Mouse (Mus musculus) heart, postnatal 0 days (tissue): ENCODE results near the gene Tnk2. TPM values are rescaled to one million over a fixed set of nuclear protein-coding genes. Genes with fewer than 3 reads are reported as not detected.

Experiments
- ATAC-seq: fragments of 200-750 bp; cut with Nextera tagmentation; 2 replicates; pipeline ENCODE4 v1.8.0; 2017; ENCODE audit warnings: low read depth, moderate number of reproducible peaks, moderate library complexity; ENCODE audit not compliant: insufficient read depth
- DNase-seq: peaks from one replicate; pipeline ENCODE4 v3.0.0-alpha.2; 2016; ENCODE audit warnings: low spot score
- H3K27ac ChIP-seq: fragments of 300-500 bp; sonication (generic); 2 replicates; pipeline ENCODE4 v1.5.1; 2014; ENCODE audit warnings: low read depth, mild to moderate bottlenecking
- H3K27me3 ChIP-seq: fragments of 300-500 bp; sonication (generic); 2 replicates; pipeline ENCODE4 v1.6.1; 2014; ENCODE audit warnings: low read length, mixed read lengths; ENCODE audit not compliant: control insufficient read depth, insufficient read depth
- H3K36me3 ChIP-seq: fragments of 300-500 bp; sonication (generic); replicated peaks from 2 replicates; pipeline ENCODE4 v1.6.1; 2014; ENCODE audit warnings: low read length, mixed read lengths; ENCODE audit not compliant: control insufficient read depth, insufficient read depth
- H3K4me1 ChIP-seq: fragments of 300-500 bp; sonication (generic); 2 replicates; pipeline ENCODE4 v1.6.1; 2014; ENCODE audit warnings: antibody characterized with exemption; ENCODE audit not compliant: control insufficient read depth, insufficient read depth
- H3K4me2 ChIP-seq: fragments of 300-500 bp; sonication (generic); 2 replicates; pipeline ENCODE4 v1.6.1; 2014; ENCODE audit warnings: low read depth, mild to moderate bottlenecking, low read length, moderate library complexity
- H3K4me3 ChIP-seq: fragments of 300-500 bp; sonication (generic); 2 replicates; pipeline ENCODE4 v1.5.1; 2014; ENCODE audit warnings: low read depth, low read length
- H3K9ac ChIP-seq: fragments of 300-500 bp; sonication (generic); replicated peaks from 2 replicates; pipeline ENCODE4 v1.6.1; 2014; ENCODE audit warnings: low read depth, low read length, mixed read lengths
- H3K9me3 ChIP-seq: fragments of 300-500 bp; sonication (generic); replicated peaks from 2 replicates; pipeline ENCODE4 v1.6.1; 2016; ENCODE audit warnings: low read length; ENCODE audit not compliant: control insufficient read depth
- CTCF ChIP-seq: IDR thresholded peaks from 2 replicates; pipeline ENCODE4 v1.5.1; 2016; ENCODE audit warnings: antibody characterized with exemption, control low read depth, low read depth
- EP300 ChIP-seq: IDR thresholded peaks from 2 replicates; pipeline ENCODE4 v1.6.1; 2016; ENCODE audit warnings: antibody characterized with exemption, low read depth
- WGBS: fragments of 180-500 bp; shearing (Covaris S2); extraction: QIAGEN DNeasy Blood & Tissue Kit; methylation state at CpG from one replicate; pipeline ENCODE4 v1.1.7; 2014; 5-methylcytosine and 5-hydroxymethylcytosine counted together
- polyA plus RNA-seq: library from polyadenylated mRNA; unstranded; fragments of >200 nt; fragmentation: Nextera tagmentation; extraction: Ambion mirVana; gene quantifications from 2 replicates; pipeline ENCODE4 v1.2.1, GENCODE M21; 2015
- total RNA-seq: library from RNA; depleted of rRNA; stranded (reverse); fragments of >200 nt; gene quantifications from 2 replicates; pipeline ENCODE4 v1.2.3, GENCODE M21; 2014; ENCODE audit warnings: low replicate concordance

The Tnk2 gene
- total and polyA plus RNA-seq, 2 experiments from 2014 or later: 6.0 to 14.2 TPM

DNA sequence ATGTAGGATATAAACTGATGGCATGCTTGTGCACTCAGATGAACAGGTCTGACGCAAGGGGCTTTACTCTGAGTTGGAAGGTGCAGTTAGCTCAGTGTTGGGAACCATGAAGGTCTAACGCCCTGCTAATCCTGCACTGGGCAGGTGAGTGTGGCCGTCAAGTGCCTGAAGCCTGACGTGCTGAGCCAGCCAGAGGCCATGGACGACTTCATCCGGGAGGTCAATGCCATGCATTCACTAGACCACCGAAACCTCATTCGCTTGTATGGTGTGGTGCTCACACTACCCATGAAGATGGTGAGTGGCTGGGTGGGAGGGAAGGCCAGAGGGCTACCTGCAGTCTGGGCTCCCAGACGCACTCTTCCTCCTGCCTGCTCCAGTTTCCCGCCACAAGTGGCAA is 25.6 kb downstream of the Tnk2 start:
- ATAC-seq: no peak
- 89% methylated on average over 10 of the region's 10 CpGs for WGBS
- peaks cover 34% of the 10 kb centered on the region for H3K4me1 ChIP-seq
- H3K27ac ChIP-seq: no peak overlapping the region
- TF ChIP-seq EP300 (no peak), CTCF (no peak)
- H3K9ac ChIP-seq: no peak overlapping the region
- H3K36me3 ChIP-seq: peaks cover 5% of the 10 kb centered on the region; the same call in 1 of the 2 replicates
- H3K27me3 ChIP-seq: no peaks in the 10 kb centered on the region
- no peaks in the 10 kb centered on the region for H3K9me3 ChIP-seq
- H3K4me3 ChIP-seq: no peak overlapping the region
- no peak overlapping the region for H3K4me2 ChIP-seq
- no peak for DNase-seq

DNA sequence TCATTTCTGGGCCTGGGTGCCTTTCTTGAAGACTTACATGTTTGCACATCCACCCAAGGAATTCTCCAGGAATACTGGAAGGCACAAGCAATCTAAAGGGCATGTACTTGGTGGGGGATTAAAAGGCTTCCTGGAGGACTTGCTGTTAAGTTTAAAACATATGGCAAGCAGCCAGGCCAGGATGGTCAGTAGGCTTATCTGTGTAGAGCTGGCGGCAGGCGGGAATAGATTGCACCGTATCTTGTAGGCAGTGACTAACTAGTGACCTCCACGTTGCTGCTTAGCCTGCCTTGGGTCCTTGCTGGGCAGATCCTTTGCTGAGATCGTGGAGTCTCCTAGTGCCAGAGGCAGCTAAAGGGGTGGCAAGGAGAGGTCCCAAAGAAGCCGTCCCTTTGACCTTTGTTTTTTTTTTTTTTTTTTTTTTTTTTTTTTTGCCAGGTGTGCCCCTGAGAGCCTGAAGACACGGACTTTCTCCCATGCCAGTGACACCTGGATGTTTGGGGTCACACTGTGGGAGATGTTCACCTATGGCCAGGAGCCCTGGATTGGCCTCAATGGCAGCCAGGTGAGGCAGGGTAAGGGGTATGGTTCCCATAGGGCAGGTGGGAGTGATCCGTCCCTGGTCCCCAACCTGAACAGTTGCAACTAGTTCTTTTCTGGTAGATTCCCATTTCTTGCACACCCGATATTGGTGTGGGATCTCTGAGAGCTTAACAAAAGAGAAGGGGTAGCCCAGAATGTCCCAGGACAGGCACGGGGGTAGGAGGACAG is 26.9 kb downstream of the Tnk2 start:
- Histone ChIP-seq H3K9ac (no peak overlapping the region), H3K4me1 (peaks cover 28% of the 10 kb centered on the region), H3K4me3 (no peak overlapping the region), H3K4me2 (no peak overlapping the region), H3K9me3 (no peaks in the 10 kb centered on the region), H3K36me3 (peaks cover 13% of the 10 kb centered on the region), H3K27me3 (no peaks in the 10 kb centered on the region), H3K27ac (no peak overlapping the region)
- ATAC-seq (no peak), DNase-seq (no peak)
- 54% methylated on average over 10 of the region's 10 CpGs for WGBS
- no peak for TF ChIP-seq CTCF
- TF ChIP-seq EP300: no peak

DNA sequence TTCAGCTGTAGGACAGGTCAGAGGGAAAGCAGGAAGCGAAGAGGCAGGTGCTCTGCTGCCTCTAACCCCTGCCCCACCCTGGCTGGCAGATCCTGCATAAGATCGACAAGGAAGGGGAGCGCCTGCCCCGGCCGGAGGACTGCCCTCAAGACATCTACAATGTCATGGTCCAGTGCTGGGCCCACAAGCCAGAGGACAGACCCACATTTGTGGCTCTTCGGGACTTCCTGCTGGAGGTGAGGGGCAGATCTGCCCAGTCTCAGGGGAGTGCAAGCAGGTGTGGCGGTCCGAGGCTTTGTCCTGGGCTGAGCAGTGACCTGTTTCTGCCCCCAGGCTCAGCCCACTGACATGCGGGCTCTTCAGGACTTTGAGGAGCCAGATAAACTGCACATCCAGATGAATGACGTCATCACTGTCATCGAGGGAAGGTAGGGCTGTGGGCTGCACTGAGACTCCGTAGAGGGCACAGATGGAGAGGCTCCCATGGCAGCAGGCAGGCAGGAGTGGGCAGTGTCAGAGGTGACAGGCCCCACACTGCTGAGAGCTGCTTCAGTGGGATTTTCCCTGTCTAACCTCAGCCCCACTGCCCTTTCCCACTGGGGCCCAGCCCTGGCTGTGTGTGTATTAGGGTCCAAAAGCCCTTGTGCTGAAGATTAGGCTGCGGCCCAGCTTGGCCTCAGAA is 27.7 kb downstream of the Tnk2 start:
- TF ChIP-seq EP300: no peak
- TF ChIP-seq CTCF: no peak
- ATAC-seq: no peak
- H3K4me1 ChIP-seq: peaks cover 20% of the 10 kb centered on the region
- H3K27ac ChIP-seq: no peak overlapping the region
- no peak overlapping the region for H3K4me3 ChIP-seq
- WGBS: 78% methylated on average over 13 of the region's 13 CpGs
- peaks cover 21% of the 10 kb centered on the region for H3K36me3 ChIP-seq
- no peak overlapping the region for H3K4me2 ChIP-seq
- no peak for DNase-seq
- no peaks in the 10 kb centered on the region for H3K27me3 ChIP-seq
- H3K9me3 ChIP-seq: no peaks in the 10 kb centered on the region
- no peak overlapping the region for H3K9ac ChIP-seq

DNA sequence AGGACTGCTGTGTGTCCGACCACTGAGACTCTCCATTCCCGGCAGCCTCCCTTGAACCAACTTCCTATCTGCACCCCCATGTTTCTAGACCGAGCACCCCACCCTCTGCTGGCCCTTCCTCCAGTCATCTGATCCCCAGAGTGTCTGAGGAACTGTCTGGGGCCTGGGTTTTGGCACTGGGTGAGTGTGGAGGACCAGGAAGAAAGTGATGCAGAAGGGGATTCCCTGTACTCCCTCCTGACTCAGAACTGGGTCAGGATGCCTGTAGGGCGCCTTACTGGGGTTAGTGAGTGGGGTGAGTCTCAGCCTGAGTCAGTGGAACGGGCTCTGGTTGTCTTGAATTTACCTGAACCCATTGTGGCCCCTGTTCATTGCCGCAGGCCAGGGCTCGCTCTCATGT is 28.6 kb downstream of the Tnk2 start:
- WGBS: 86% methylated on average over 7 of the region's 7 CpGs
- Histone ChIP-seq H3K4me2 (no peak overlapping the region), H3K9ac (no peak overlapping the region)

DNA sequence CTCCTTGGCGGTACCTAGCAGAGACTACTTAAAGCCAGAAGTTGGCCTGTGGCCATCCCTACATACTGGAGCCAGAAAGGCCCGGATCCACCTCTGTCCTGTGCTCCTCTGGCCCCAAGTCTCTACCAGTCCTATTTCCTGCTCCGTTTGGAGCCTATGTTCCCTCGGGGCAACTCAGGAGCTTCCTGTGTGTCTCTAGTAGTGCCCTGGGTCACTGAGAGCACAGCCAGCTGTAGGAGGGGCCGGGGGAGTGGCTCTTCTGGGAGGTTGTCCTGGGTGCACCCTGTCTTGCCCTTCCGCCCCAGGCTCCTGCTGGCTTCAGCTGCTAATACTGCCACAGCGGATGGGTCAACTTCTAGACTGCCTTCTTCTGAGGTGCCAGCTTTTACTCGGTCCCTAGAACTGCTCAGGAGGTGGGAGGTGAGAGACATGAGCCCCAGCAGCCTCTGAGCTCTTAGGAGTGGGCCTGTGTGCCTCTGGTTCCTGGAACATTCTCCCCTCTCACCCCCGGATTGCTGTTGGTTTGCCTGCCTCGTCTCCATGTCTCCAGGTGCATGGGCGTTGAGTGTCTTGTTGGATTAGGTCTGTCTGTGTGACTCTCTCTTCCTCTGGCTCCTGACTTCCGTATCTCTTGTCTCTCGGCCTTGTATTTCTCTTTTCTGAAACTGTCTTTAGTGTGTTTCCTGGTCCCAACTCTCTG is 29.3 kb downstream of the Tnk2 start:
- Histone ChIP-seq H3K36me3 (peaks cover 30% of the 10 kb centered on the region), H3K4me3 (no peak overlapping the region), H3K9me3 (no peaks in the 10 kb centered on the region), H3K27ac (0 out of 2 replicates have a peak overlapping the region, but pooled peaks have one; percentile 11), H3K4me2 (no peak overlapping the region), H3K27me3 (no peaks in the 10 kb centered on the region), H3K4me1 (peaks cover 4% of the 10 kb centered on the region), H3K9ac (no peak overlapping the region)
- no peak for ATAC-seq
- TF ChIP-seq EP300: no peak
- no peak for TF ChIP-seq CTCF
- WGBS: 72% methylated on average over 13 of the region's 13 CpGs
- DNase-seq: no peak

More for the DNA sequence above, 28.6 kb downstream of the Tnk2 start:
- Histone ChIP-seq H3K27ac (0 out of 2 replicates have a peak overlapping the region, but pooled peaks have one; percentile 11), H3K4me1 (peaks cover 11% of the 10 kb centered on the region), H3K4me3 (no peak overlapping the region), H3K9me3 (no peaks in the 10 kb centered on the region), H3K27me3 (no peaks in the 10 kb centered on the region), H3K36me3 (peaks cover 29% of the 10 kb centered on the region)
- ATAC-seq (no peak), DNase-seq (no peak)
- no peak for TF ChIP-seq EP300
- no peak for TF ChIP-seq CTCF
